Mouse (Mus musculus): ENCODE data around the gene Begain.

DNA sequence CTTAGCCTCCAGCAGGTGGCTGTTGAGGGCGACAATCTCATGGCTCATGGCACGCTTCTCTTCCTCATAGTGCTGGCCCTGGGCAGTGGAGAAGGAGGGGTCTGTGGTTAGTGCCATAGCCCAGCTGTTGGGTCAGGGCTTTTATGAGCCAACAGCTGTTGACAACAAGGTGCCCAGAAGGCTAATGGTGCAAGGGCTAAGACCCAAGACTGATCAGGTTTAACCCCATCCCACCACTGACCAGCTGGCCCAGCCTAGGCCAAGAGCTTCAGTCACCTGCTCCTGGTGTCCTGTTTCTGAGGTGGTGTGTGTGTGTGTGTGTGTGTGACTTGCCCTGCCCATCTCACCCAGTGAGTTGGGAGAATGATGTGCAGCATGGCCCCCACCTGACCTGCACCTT lies 31.0 kb downstream of the Begain start:
- TF ChIP-seq CHD2 (IDR thresholded peaks at IDR 0.05; ENCODE audit: low read depth, low read length) (no peak), HCFC1 (IDR thresholded peaks at IDR 0.05; ENCODE audit: borderline replicate concordance, insufficient read depth, low read length) (no peak), ZNF384 (IDR thresholded peaks at IDR 0.05; ENCODE audit: low read depth, low read length) (no peak), ZC3H11A (IDR thresholded peaks at IDR 0.05; ENCODE audit: borderline replicate concordance, low read depth, low read length) (no peak)
